Comparison of ENCODE assay signal across 1 mouse cellular context in the genomic region with DNA sequence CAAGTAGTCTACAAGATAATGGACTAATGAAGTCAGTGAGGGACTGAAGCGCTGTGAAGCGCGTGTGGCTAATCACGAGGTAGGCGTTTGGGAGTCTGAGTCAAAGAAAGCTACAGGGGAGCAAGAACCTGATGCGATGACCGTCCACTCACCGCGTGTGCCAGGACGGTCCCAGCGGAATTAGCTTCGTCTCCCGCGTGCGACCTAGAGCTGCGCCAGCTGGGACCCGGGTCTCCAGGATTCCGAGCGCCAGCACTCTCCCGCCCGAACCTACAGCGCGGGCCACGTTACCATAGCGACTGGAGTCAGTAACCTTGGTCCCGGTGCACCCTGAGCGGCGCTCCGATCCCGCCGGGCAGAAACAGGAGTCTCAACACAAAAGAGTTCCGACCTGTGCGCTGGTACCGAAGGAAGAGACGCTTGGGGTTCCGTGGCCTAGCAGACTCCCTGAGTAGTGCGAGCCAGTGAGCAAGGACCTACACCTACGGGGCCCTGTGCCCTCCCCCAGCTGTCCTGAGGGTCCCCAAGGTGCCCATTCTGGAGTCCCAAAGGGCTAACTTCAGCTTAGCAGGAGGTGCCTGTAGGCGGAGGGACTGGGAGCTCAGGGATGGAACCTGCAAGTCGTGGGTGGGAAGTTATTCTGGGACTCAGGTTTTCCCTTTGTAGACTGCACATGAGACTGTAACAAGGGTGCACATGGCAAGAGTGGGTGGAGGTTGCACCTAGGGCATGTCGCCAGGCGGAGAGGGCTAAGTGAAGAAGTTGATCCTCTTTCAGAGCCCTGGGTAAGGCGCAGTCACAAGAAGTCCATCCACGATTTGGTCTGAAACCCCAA.
TF ChIP-seq lines count a peak whose summit lies in the region.

A gene (minus strand): TSS at position 309 of the 835 bp plus-strand sequence.

TF ChIP-seq in CH12.LX, 34 proteins besides CTCF, POLR2A, EP300 and RAD21 (continued from another document):
- peak; percentile 57; the same call in 1 of the 2 replicates for TF ChIP-seq E2F4 (IDR thresholded peaks at IDR 0.05; ENCODE audit: insufficient replicate concordance, low read depth, low read length)
- TF ChIP-seq USF1 (IDR thresholded peaks at IDR 0.05; ENCODE audit: low read depth, low read length) = no peak
- TF ChIP-seq ZC3H11A (IDR thresholded peaks at IDR 0.05; ENCODE audit: low read depth, low read length) = no peak
- TF ChIP-seq TCF12 (IDR thresholded peaks at IDR 0.05; ENCODE audit: low read depth, low read length) = peak; percentile 94
- TF ChIP-seq POLR2AphosphoS2 (IDR thresholded peaks at IDR 0.05; ENCODE audit: low read depth, low read length) = no peak
- peak; percentile 53; the same call in 1 of the 2 replicates for TF ChIP-seq GABPA (IDR thresholded peaks at IDR 0.05; ENCODE audit: insufficient replicate concordance, low read depth, low read length)
- TF ChIP-seq ZMIZ1 (IDR thresholded peaks at IDR 0.05; ENCODE audit: low read depth, low read length) = peak; percentile 87
- TF ChIP-seq RCOR1 (conservative IDR thresholded peaks at IDR 0.05; ENCODE audit: low read depth, low read length) = 0 out of 2 replicates have a peak, but pooled peaks have one; percentile 54
- TF ChIP-seq ETS1 (conservative IDR thresholded peaks at IDR 0.05; ENCODE audit: low read depth, low read length) = no peak
- TF ChIP-seq USF2 (conservative IDR thresholded peaks at IDR 0.05; ENCODE audit: low read depth, low read length) = no peak
- TF ChIP-seq MAZ (IDR thresholded peaks at IDR 0.05; ENCODE audit: low read depth, low read length) = peak; percentile 90
- peak; percentile 85 for TF ChIP-seq ELF1 (IDR thresholded peaks at IDR 0.05; ENCODE audit: low read depth, low read length)
- TF ChIP-seq MEF2A (IDR thresholded peaks at IDR 0.05; ENCODE audit: borderline replicate concordance, low read depth, low read length) = peak; percentile 91
- peak; percentile 86 for TF ChIP-seq MYC (IDR thresholded peaks at IDR 0.05; ENCODE audit: low read depth, low read length)
- TF ChIP-seq SMC3 (IDR thresholded peaks at IDR 0.05; ENCODE audit: low read depth, low read length) = no peak
- peak; percentile 64 for TF ChIP-seq NELFE (IDR thresholded peaks at IDR 0.05; ENCODE audit: low read depth, low read length)
- TF ChIP-seq NRF1 (IDR thresholded peaks at IDR 0.05; ENCODE audit: low read depth, low read length) = peak; percentile 63
- TF ChIP-seq HCFC1 (IDR thresholded peaks at IDR 0.05; ENCODE audit: low read depth, low read length) = peak; percentile 97
- TF ChIP-seq KAT2A (IDR thresholded peaks at IDR 0.05; ENCODE audit: insufficient replicate concordance, low read length) = peak; percentile 93
- TF ChIP-seq IRF4 (IDR thresholded peaks at IDR 0.05; ENCODE audit: low read depth, low read length) = peak; percentile 88
- peak; percentile 84 for TF ChIP-seq MAX (IDR thresholded peaks at IDR 0.05; ENCODE audit: low read length)
- 0 out of 2 replicates have a peak, but pooled peaks have one; percentile 28 for TF ChIP-seq CHD1 (IDR thresholded peaks at IDR 0.05; ENCODE audit: low read depth, low read length)
- peak; percentile 86; the same call in 1 of the 2 replicates for TF ChIP-seq UBTF (IDR thresholded peaks at IDR 0.05; ENCODE audit: low read depth, low read length)
- no peak for TF ChIP-seq JUN (IDR thresholded peaks at IDR 0.05; ENCODE audit: insufficient read depth, low read depth, low read length)
- TF ChIP-seq PAX5 (IDR thresholded peaks at IDR 0.05; ENCODE audit: low read length) = no peak
- peak; percentile 83 for TF ChIP-seq TBP (conservative IDR thresholded peaks at IDR 0.05; ENCODE audit: low read depth, low read length)
- no peak; the same call in 1 of the 2 replicates for TF ChIP-seq BHLHE40 (IDR thresholded peaks at IDR 0.05; ENCODE audit: low read depth, low read length)
- peak; percentile 81; the same call in 1 of the 2 replicates for TF ChIP-seq CHD2 (IDR thresholded peaks at IDR 0.05; ENCODE audit: low read length)
- TF ChIP-seq JUND (conservative IDR thresholded peaks at IDR 0.05; ENCODE audit: low read depth, low read length) = no peak
- TF ChIP-seq ZNF384 (IDR thresholded peaks at IDR 0.05; ENCODE audit: low read depth, low read length) = no peak
- TF ChIP-seq MAFK (IDR thresholded peaks at IDR 0.05; ENCODE audit: insufficient replicate concordance, low read length) = no peak
- peak; percentile 99 for TF ChIP-seq MXI1 (IDR thresholded peaks at IDR 0.05; ENCODE audit: low read depth, low read length)
